Mouse (Mus musculus): Measurements from ENCODE around the gene Upk1b.

Upk1b gene

GRCm38 (mm10) chr16:38800091-38800490, at the start of gene Upk1b:
Gene Upk1b (minus strand): TSS chr16:38800328.
- no peak for DNase-seq (ENCODE audit: low read depth, low spot score)

GRCm38 (mm10) chr16:38828649-38829048, 28.5 kb upstream of the Upk1b start, which contains the start of gene 4930435E12Rik:
Gene 4930435E12Rik (minus strand): TSS chr16:38828749.
- no peak for DNase-seq (ENCODE audit: low read depth, low spot score)

GRCm38 (mm10) chr16:38812521-38812920, 12.4 kb upstream of the Upk1b start:
- DNase-seq (ENCODE audit: low read depth, low spot score), result peak; percentile 70

GRCm38 (mm10) chr16:38810196-38810595, 10.1 kb upstream of the Upk1b start:
- no peak for DNase-seq (ENCODE audit: low read depth, low spot score)

- DNase-seq (ENCODE audit: low read depth, low spot score), result peak; percentile 67
Measured at GRCm38 (mm10) chr16:38807796-38808195, 7.7 kb upstream of the Upk1b start.

- no peak for DNase-seq (ENCODE audit: low read depth, low spot score)
Measured at GRCm38 (mm10) chr16:38798957-38799450, 1.1 kb downstream of the Upk1b start.

GRCm38 (mm10) chr16:38793120-38793519, 7.0 kb downstream of the Upk1b start:
- no peak for DNase-seq (ENCODE audit: low read depth, low spot score)

GRCm38 (mm10) chr16:38789966-38790365, 10.2 kb downstream of the Upk1b start:
- no peak for DNase-seq (ENCODE audit: low read depth, low spot score)

GRCm38 (mm10) chr16:38789016-38789415, 11.1 kb downstream of the Upk1b start:
- no peak for DNase-seq (ENCODE audit: low read depth, low spot score)

GRCm38 (mm10) chr16:38785301-38785700, 14.8 kb downstream of the Upk1b start:
- no peak for DNase-seq (ENCODE audit: low read depth, low spot score)

GRCm38 (mm10) chr16:38782524-38783067, 17.5 kb downstream of the Upk1b start:
- no peak for DNase-seq (ENCODE audit: low read depth, low spot score)

GRCm38 (mm10) chr16:38781946-38782345, 18.2 kb downstream of the Upk1b start:
- no peak for DNase-seq (ENCODE audit: low read depth, low spot score)

GRCm38 (mm10) chr16:38780960-38781572, 19.1 kb downstream of the Upk1b start:
- no peak for DNase-seq (ENCODE audit: low read depth, low spot score)

GRCm38 (mm10) chr16:38776342-38776741, 23.8 kb downstream of the Upk1b start:
- no peak for DNase-seq (ENCODE audit: low read depth, low spot score)

GRCm38 (mm10) chr16:38774964-38775746, 25.0 kb downstream of the Upk1b start:
- DNase-seq (ENCODE audit: low read depth, low spot score), result no peak

GRCm38 (mm10) chr16:38772906-38773496, 27.1 kb downstream of the Upk1b start:
- DNase-seq (ENCODE audit: low read depth, low spot score), result no peak

GRCm38 (mm10) chr16:38771145-38771544, 29.0 kb downstream of the Upk1b start:
- DNase-seq (ENCODE audit: low read depth, low spot score), result no peak

- DNase-seq (ENCODE audit: low read depth, low spot score), result peak; percentile 17
Measured at GRCm38 (mm10) chr16:38769529-38769928, 30.6 kb downstream of the Upk1b start.

- DNase-seq (ENCODE audit: low read depth, low spot score), result no peak
Measured at GRCm38 (mm10) chr16:38768386-38768785, 31.7 kb downstream of the Upk1b start.

- DNase-seq (ENCODE audit: low read depth, low spot score), result no peak
Measured at GRCm38 (mm10) chr16:38767761-38768160, 32.4 kb downstream of the Upk1b start.

GRCm38 (mm10) chr16:38766671-38767070, 33.5 kb downstream of the Upk1b start:
- no peak for DNase-seq (ENCODE audit: low read depth, low spot score)

- no peak for DNase-seq (ENCODE audit: low read depth, low spot score)
Measured at GRCm38 (mm10) chr16:38763508-38763907, 36.6 kb downstream of the Upk1b start.
